Mouse (Mus musculus): Measurements from ENCODE around the gene Mrpl43.

GRCm38 (mm10) chr19:45002301-45002700 is 3.9 kb downstream of the Mrpl43 start:
- TF ChIP-seq EP300 (IDR thresholded peaks at IDR 0.05; ENCODE audit: insufficient read depth, low read depth, low read length) (no peak), CTCF (IDR thresholded peaks at IDR 0.05; ENCODE audit: low read depth, low read length) (no peak)
